Mouse (Mus musculus): ENCODE results near the gene Artn. TPM values are rescaled to one million over a fixed set of nuclear protein-coding genes. Genes with fewer than 3 reads are reported as not detected.

Gene Artn
- polyA plus RNA-seq, 1 experiment, result not detected

DNA sequence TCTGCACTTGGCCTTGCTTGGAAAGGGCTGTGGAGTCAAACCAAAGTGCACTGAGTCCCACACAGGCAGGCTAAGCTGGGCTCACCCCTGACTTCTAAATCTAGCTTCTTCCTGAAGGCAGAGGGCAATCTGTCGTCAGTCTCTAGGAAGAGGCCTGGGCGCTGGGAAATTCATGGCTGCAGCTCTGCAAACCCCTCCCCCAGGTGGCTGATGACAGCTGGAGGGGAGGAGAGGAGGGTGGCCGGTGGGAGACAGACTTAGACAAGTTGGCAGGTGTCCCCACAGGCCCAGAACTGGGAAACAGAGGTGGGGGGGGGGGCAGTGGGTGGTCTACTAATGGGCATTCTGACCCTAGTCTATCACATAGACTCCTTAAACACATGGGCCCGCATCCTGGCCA is 27.9 kb upstream of the Artn start:
- H3K27ac ChIP-seq (ENCODE audit: insufficient read depth, low read depth, low read length), result no peak overlapping the region
- H3K4me1 ChIP-seq (ENCODE audit: control insufficient read depth, insufficient read depth, low read length), result no peaks in the 10 kb centered on the region
- H3K4me3 ChIP-seq (ENCODE audit: insufficient read depth, low read depth, low read length), result no peak overlapping the region
- TF ChIP-seq POLR2A (IDR thresholded peaks at IDR 0.05; ENCODE audit: insufficient read depth, low read depth, low read length) (no peak), CTCF (IDR thresholded peaks at IDR 0.05; ENCODE audit: insufficient read depth, low read depth, low read length) (no peak)
- 80% methylated on average over 4 of the region's 4 CpGs for WGBS

DNA sequence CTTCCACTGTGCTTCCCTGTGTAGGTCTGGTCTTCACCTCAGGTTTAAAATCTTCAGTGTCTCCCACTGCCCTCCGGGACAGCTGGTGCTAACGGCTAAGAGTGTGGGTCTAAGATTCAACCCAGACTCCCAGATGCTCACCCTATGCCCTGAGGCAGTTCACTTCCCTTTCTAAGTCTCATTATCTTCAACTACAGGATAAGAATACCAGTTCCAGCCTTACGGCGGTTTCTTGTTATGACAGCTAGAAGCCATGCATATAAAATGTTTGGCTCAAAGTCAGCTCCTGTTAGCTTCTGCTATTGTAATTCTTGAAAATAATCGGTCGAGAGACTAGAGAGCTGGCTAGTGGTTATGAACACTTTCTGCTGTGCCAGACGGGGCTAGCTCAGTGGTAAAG is 17.9 kb upstream of the Artn start:
- Histone ChIP-seq H3K4me1 (ENCODE audit: control insufficient read depth, insufficient read depth, low read length) (peaks cover 9% of the 10 kb centered on the region), H3K27ac (ENCODE audit: insufficient read depth, low read depth, low read length) (peak overlapping the region; percentile 12; the same call in 1 of the 2 replicates), H3K4me3 (ENCODE audit: insufficient read depth, low read depth, low read length) (no peak overlapping the region)
- WGBS, result 62% methylated on average over 7 of the region's 7 CpGs
- TF ChIP-seq CTCF (IDR thresholded peaks at IDR 0.05; ENCODE audit: insufficient read depth, low read depth, low read length), result no peak
- TF ChIP-seq POLR2A (IDR thresholded peaks at IDR 0.05; ENCODE audit: insufficient read depth, low read depth, low read length), result no peak

DNA sequence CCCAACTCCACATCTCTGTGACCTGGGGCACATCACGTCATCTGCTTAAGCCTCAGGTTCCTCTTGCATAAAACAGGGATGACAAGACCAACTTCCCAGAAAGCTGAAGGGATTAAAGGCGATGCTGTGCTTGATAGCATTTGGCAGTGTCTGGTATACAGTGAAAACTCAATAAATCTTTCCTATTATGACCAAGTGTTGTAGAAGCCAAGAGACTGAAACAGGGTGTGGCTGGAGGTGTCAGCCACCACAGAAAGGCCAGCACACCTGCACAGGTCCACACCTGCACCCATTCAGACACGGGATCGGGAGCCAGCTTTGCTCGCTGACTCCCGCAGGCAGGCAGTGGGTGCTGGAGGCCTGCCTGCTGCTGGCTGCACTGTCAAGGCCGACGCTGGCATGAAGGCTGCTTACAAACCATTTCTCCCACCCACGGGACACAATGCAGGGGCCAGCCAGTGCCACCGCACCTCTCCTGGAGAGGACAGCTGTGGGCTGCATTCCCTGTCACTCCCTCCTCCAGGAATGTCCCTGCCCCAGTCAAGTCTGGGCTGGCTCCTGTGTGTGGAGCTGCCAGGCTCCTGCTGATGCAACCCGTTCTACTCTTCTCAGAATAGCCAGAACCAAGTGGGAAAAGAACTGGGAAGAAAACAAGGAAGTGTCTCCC is 17.2 kb upstream of the Artn start:
- Histone ChIP-seq H3K4me3 (ENCODE audit: insufficient read depth, low read depth, low read length) (no peak overlapping the region), H3K4me1 (ENCODE audit: control insufficient read depth, insufficient read depth, low read length) (peaks cover 9% of the 10 kb centered on the region), H3K27ac (ENCODE audit: insufficient read depth, low read depth, low read length) (no peak overlapping the region)
- no peak for TF ChIP-seq CTCF (IDR thresholded peaks at IDR 0.05; ENCODE audit: insufficient read depth, low read depth, low read length)
- no peak for TF ChIP-seq POLR2A (IDR thresholded peaks at IDR 0.05; ENCODE audit: insufficient read depth, low read depth, low read length)
- 61% methylated on average over 11 of the region's 11 CpGs for WGBS

DNA sequence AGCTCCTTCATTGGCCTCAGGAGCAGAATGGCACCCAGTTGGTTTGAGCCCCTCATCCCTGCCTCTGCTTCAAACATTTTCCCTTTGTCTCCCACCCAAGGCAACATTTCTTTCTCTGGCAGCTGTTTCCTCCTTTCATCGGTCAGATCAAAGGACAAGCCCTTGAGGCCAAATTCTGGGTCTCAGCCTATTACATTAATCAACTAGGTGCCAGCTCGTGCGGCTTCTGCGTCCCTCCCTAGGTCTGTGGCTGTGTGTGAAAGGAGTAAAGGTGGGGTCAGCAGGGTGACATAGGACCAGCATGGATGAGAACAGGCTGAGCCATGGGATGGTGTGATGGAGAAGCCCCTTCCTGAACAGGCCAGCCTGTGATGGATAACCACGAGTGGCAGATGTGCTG is 13.8 kb upstream of the Artn start:
- Histone ChIP-seq H3K4me1 (ENCODE audit: control insufficient read depth, insufficient read depth, low read length) (peaks cover 9% of the 10 kb centered on the region), H3K4me3 (ENCODE audit: insufficient read depth, low read depth, low read length) (no peak overlapping the region), H3K27ac (ENCODE audit: insufficient read depth, low read depth, low read length) (no peak overlapping the region)
- WGBS, result 75% methylated on average over 5 of the region's 5 CpGs
- TF ChIP-seq CTCF (IDR thresholded peaks at IDR 0.05; ENCODE audit: insufficient read depth, low read depth, low read length) (no peak), POLR2A (IDR thresholded peaks at IDR 0.05; ENCODE audit: insufficient read depth, low read depth, low read length) (no peak)

DNA sequence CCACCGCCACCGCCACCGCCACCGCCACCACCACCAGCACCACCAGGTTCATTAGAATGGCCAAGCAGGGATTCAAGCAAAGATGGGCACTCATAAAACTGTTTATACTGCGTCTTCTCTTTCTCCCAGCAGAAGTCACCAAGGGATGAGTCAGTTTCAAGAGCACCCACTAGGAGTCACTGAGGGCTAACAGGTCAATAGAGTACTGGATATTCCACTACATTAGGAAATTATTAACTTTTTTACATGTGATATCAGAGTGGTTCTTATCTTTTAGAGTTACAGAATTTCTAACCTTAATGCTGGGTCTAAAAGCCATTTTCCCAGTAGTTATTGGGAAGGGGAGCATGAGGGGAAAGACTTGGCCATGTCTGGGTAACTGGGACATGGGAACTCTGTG is 7.4 kb upstream of the Artn start:
- 92% methylated on average over 5 of the region's 5 CpGs for WGBS
- no peak overlapping the region for H3K4me3 ChIP-seq (ENCODE audit: insufficient read depth, low read depth, low read length)
- no peaks in the 10 kb centered on the region for H3K4me1 ChIP-seq (ENCODE audit: control insufficient read depth, insufficient read depth, low read length)
- no peak overlapping the region for H3K27ac ChIP-seq (ENCODE audit: insufficient read depth, low read depth, low read length)
- TF ChIP-seq CTCF (IDR thresholded peaks at IDR 0.05; ENCODE audit: insufficient read depth, low read depth, low read length) (no peak), POLR2A (IDR thresholded peaks at IDR 0.05; ENCODE audit: insufficient read depth, low read depth, low read length) (no peak)

DNA sequence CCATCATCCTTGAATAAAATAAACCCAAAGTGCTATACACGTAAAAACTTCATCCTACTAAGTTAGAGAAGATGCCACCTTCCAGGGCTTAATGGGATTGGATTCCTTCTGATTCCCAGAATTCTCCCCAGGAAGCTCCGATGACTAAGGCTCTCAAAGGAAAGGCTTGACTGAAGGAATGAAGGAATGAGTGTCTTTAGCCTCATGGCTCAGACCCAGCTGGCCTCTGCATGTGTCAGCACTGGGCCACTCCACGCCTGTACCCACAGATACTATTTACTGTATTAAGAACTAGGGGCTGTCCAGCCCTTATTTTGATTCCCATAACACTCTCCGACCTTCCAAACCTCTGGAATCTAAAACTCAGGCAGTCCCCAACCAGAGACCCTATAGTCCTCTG is 4.5 kb upstream of the Artn start:
- no peak overlapping the region for H3K27ac ChIP-seq (ENCODE audit: insufficient read depth, low read depth, low read length)
- H3K4me3 ChIP-seq (ENCODE audit: insufficient read depth, low read depth, low read length), result no peak overlapping the region
- H3K4me1 ChIP-seq (ENCODE audit: control insufficient read depth, insufficient read depth, low read length), result peaks cover 8% of the 10 kb centered on the region
- 93% methylated on average over 4 of the region's 4 CpGs for WGBS
- TF ChIP-seq POLR2A (IDR thresholded peaks at IDR 0.05; ENCODE audit: insufficient read depth, low read depth, low read length), result no peak
- no peak for TF ChIP-seq CTCF (IDR thresholded peaks at IDR 0.05; ENCODE audit: insufficient read depth, low read depth, low read length)

DNA sequence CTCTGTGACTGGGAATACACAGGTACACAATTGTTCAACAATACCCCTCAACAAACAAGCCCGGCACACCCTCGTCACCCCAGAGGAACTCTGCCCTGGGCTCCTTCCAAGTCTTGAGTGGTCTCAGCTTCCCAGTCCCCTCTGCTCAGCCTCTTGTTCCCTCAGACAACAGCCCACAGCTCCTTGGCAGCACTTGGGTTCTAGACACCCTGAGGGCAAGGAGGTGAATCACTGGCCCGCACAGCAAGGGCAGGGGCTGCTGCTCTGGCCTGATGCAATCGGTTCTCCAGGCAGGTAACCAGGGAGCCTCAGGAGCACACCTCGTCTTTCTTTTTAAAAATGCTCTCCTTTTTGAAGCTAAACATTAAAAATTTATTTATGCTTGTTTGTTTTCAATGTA is 3.7 kb upstream of the Artn start:
- Histone ChIP-seq H3K4me1 (ENCODE audit: control insufficient read depth, insufficient read depth, low read length) (peaks cover 14% of the 10 kb centered on the region), H3K27ac (ENCODE audit: insufficient read depth, low read depth, low read length) (no peak overlapping the region), H3K4me3 (ENCODE audit: insufficient read depth, low read depth, low read length) (no peak overlapping the region)
- no peak for TF ChIP-seq POLR2A (IDR thresholded peaks at IDR 0.05; ENCODE audit: insufficient read depth, low read depth, low read length)
- TF ChIP-seq CTCF (IDR thresholded peaks at IDR 0.05; ENCODE audit: insufficient read depth, low read depth, low read length), result no peak
- 87% methylated on average over 5 of the region's 5 CpGs for WGBS

DNA sequence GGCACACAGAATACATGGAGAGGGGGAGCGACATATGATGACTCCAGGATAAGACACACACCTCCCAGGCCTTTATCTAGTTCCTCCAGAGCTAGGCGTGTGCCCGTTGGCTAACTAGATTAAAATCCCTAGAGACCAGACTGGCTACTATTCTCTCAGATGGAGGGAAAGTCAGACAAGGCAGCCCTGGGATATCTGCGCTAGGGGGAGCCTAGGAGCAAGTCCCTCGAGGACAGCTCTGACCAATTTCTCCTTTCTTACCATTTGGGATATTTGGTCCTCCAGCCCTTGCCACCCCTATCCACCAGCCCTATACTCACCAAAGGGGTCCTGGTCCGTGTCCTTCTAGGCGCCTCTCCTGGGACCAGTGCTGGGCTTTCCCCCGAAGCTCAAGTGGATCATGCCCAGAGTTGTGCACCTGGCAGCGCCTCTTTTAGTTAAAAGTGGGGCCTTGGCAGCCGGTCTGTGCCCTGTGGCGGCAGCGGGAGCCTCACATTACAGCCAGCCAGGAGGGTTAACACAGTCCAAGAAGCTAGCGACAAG is 793 bp downstream of the Artn start:
- H3K4me1 ChIP-seq (ENCODE audit: control insufficient read depth, insufficient read depth, low read length), result peaks cover 32% of the 10 kb centered on the region
- peak overlapping the region; percentile 28 for H3K4me3 ChIP-seq (ENCODE audit: insufficient read depth, low read depth, low read length)
- 0 out of 2 replicates have a peak overlapping the region, but pooled peaks have one; percentile 16 for H3K27ac ChIP-seq (ENCODE audit: insufficient read depth, low read depth, low read length)
- TF ChIP-seq CTCF (IDR thresholded peaks at IDR 0.05; ENCODE audit: insufficient read depth, low read depth, low read length) (0 out of 2 replicates have a peak, but pooled peaks have one; percentile 7), POLR2A (IDR thresholded peaks at IDR 0.05; ENCODE audit: insufficient read depth, low read depth, low read length) (no peak)
- WGBS, result 12% methylated on average over 13 of the region's 13 CpGs

DNA sequence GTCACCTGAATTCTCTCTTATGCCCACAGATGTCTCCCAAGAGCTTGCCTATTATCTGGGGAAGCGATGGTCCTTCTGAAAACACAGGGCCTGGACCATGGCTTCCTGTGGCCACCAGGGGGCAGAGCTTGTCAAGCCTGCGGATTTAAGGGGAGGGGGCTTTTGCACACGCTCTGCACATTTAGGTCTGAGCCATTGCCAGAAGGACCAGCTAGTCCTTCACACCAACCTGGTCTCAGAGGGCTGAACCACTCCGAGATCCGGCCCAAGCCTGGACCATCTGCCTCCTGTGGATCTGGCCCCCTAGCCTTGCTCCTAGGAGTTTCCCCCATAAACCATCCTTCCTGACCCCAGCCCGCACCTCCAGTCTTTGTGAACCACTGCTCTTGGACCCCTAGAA is 1.3 kb downstream of the Artn start:
- peak; percentile 98 for TF ChIP-seq CTCF (IDR thresholded peaks at IDR 0.05; ENCODE audit: insufficient read depth, low read depth, low read length)
- TF ChIP-seq POLR2A (IDR thresholded peaks at IDR 0.05; ENCODE audit: insufficient read depth, low read depth, low read length), result no peak
- 24% methylated on average over 6 of the region's 6 CpGs for WGBS

More for the DNA sequence above, 1.3 kb downstream of the Artn start:
- H3K27ac ChIP-seq (ENCODE audit: insufficient read depth, low read depth, low read length), result 0 out of 2 replicates have a peak overlapping the region, but pooled peaks have one; percentile 81
- no peak overlapping the region for H3K4me3 ChIP-seq (ENCODE audit: insufficient read depth, low read depth, low read length)
- peaks cover 32% of the 10 kb centered on the region for H3K4me1 ChIP-seq (ENCODE audit: control insufficient read depth, insufficient read depth, low read length)

Measured in olfactory bulb, adult 2 months (tissue).